Mouse (Mus musculus) kidney, adult 11 months (tissue): ENCODE data around the gene Rims1.

Source experiments
- DNase-seq: peaks from one replicate; pipeline ENCODE4 v3.0.0; 2022

The Rims1 gene

GRCm38 (mm10) chr1:22805726-22806625, at the start of gene Rims1:
Gene Rims1 (minus strand): TSS chr1:22805994.
- DNase-seq, result no peak

DNA sequence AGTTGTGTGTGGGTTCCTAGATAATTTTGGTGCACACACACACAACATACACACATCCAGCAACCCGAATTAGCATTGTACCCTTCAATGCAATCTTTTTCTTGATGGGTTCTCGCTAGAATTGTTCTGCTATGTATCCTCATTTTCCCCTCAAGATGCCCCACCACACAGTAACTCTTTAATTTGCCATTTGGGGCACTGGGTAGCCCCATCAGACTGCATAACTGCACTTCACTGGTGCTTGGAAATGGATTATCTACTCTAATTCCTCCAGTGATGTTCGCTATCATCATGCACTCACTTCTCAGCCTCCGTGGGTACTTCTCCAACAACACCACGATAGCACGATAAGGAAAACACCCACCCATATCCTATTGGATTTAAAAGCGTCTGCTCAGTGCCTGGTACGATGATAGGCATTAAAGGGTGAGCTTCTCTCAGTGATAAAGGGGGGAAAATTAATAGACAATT, 867 bp upstream of the Rims1 start:
- DNase-seq, result no peak

DNA sequence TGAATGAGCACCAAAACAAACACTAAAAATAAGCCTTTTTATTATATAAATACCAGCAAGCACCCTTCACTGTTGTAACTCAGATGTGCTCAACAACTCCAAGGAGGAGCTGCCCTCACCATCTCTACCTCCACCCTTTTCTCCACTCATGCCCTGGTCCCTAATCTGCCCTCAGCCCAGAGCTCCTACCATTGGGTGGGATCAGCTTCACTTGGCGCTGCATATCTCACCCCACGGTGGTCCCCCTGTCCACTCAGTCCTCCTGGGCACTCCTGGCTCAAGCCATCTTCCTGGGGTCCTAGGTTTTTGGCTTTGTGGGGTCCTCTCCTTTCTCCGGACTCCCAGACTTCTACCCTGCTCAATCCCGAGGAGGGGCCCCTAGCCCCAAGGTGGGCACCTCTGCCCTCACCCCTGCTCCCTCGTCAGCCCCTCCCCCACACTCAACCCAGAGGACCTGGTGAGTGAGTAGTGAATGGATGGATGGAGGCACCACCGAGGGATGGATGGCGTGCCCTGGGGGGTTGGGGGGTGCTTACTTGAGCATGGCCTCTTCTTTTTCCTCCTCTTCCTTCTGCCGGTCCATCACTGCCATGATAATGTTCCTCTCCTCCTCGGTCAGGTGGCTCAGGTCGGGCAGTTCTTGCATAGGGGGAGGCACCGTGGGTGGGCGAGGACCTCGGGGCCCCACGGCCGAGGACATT, 619 bp downstream of the Rims1 start:
- no peak for DNase-seq

DNA sequence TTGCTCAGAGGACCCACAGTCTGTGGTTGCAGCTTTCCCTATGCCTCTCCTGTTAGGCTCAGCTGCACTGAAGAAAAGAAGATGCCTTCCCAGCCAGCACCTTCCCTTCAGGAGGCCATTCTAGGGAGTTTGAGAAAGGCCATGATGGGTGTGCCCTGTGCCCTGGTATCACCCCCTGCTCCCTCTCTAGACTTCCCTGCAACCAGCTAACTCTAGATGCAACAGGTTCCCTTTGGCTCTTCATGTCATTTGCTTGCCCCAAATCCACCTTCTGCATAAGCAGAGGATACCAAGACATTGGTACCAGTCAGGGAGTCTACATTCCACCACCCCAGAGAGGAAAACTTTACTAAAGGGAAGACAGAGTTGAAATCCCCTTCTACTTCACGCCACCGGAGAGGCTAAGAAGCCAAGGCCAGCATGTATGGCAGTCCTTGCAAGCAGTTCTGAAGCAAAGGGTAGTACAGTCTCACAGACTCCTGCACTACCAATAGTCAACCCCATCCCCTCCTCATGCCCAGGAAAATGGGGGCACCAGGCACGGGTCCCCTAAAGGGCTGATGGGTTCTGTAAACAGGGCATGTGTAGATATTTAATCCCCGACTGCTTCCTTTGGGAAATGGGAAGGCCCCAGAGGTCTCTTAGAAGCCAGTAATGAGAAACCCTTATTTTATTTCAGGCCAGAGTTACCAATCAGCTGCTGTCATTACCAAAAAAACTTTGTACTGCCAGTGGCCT, 1.5 kb downstream of the Rims1 start:
- no peak for DNase-seq

DNA sequence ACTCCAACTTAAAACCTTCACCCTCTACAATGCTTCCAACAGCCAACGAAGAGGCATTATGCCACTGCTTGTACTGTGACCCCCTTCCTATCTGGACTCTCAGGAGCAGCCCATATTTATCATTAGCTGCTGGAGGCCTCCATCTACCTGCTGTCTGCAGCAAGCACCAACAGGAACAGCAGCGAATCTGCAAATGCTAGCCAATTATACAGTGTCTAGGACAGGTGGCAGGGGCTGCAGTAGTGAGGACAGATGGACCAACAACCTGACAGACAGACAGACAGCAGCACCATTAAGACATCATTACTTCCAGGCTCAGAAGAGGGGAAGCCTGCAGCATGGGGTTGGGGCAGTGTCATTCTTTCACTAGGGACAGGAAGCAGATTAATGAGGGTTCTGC, 2.3 kb downstream of the Rims1 start:
- no peak for DNase-seq

DNA sequence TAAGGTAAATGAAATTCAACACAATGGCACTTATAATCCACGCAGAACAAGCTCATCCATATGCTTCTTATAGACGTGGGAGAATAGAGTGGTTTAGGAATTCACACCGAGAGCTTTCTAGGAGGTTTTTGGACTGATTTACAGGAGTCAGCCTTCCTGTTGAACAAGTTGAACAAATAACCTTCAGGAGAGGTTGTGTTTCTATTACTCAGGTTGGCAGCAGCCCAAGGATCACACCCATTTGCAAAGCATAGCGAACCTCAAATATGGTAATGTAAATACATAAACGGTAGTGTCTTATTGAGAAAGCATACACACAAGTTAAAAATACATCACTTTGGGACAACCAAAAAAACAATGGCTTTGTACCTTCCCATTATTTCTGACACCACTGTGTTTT, 5.5 kb downstream of the Rims1 start:
- no peak for DNase-seq

GRCm38 (mm10) chr1:22797091-22797490, 8.7 kb downstream of the Rims1 start:
- no peak for DNase-seq

- DNase-seq, result no peak
Measured at GRCm38 (mm10) chr1:22789391-22789909, 16.3 kb downstream of the Rims1 start.

GRCm38 (mm10) chr1:22787616-22788015, 18.2 kb downstream of the Rims1 start:
- DNase-seq, result no peak

GRCm38 (mm10) chr1:22770530-22771254, 35.1 kb downstream of the Rims1 start:
- DNase-seq, result no peak

DNA sequence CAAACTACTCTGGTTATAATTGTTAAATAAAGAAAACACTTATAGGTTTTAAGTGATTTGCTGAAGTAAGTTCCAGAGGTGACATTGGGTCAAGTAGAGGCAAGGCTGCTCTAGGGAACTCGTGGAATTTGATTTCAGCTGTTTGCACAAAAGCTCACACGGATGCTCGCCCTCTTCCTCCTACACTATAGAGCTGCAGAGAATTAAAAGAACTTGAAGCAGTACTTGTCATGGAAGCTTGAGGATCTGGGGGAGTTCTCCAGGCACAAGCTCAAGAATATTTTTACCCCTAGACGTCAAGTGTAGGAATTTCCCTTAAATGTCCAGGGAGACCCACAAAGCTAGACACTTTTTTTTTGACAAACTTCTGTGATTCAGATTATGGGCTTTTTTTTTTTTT, 42.4 kb downstream of the Rims1 start:
- DNase-seq, result no peak

GRCm38 (mm10) chr1:22762780-22763179, 43.0 kb downstream of the Rims1 start:
- no peak for DNase-seq

- DNase-seq, result no peak
Measured at GRCm38 (mm10) chr1:22750536-22750935, 55.3 kb downstream of the Rims1 start.

DNA sequence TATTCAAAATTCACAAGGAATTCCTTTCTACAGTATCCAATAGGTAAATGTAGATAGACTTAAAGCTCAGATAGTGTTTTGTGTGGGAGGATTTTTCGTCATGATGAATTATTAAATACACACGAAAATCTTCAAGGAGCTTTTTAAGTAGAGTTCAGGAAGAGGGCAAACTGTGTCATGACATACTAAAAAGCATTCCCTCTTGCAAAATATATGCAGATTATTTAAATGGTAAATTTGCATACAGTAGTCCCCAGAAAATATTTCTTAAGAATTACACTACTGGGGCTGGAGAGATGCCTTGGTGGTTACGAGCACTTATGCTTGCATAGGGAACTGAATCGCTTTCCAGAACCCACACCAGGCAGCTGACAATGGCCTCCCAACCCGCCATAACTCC, 61.1 kb downstream of the Rims1 start:
- no peak for DNase-seq

DNA sequence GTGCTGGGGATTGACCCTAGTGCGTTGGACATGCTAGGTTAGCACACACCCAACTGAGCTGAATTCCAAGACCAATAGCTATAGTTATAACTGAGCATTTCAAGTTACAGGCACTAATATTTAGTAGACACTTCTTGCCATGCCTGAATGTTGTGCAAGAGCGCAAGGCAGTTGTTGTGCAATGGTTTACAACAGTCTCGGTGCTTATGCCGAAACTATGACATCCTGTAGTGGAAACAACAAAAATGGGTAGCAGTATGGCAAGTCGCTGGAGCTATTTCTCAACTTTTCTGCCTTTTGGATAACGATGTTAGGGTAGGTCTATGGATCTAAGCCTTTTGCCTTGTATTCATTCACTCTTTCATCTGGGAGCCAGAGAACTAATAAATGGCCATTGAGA, 68.3 kb downstream of the Rims1 start:
- no peak for DNase-seq

DNA sequence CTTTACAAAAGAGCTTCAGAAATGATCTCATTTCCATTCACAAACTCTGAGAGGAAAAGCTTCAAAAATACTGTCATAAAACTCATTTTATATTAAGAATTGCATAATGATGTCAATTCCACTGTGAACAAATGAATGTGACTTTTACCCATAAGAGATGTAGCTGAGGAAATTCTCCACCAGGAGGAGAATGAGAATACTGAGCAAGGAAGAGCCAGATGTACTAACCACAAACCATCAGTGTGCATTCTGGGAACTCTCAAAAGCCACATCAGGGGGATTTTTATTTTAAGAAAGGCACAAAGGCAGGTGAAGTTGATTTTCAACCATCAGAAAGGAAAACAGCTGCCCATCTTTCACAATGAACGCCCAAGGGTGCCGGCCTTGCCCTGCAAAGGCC, 71.4 kb downstream of the Rims1 start:
- DNase-seq, result no peak

- no peak for DNase-seq
Measured at GRCm38 (mm10) chr1:22733281-22733680, 72.5 kb downstream of the Rims1 start.

GRCm38 (mm10) chr1:22728207-22728606, 77.6 kb downstream of the Rims1 start:
- no peak for DNase-seq

- DNase-seq, result no peak
Measured at GRCm38 (mm10) chr1:22721706-22722105, 84.1 kb downstream of the Rims1 start.

DNA sequence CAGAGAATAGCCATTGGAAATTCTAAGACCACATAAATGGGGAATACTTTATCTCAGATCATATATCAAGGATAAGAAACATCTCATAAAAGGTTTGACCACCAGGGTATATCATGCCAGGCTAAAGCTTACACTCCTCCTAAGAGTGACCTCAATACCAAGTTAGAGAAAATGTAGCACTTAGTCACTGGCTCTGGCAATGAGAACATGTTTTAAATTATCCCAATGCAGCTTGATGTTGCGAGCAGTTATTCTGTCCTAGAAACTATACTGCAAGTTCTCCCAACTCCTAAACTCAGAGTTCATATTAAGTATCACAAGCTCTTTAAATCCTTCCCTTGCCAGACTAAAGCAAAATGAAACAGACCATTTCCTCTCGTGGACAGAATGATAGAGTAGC, 85.1 kb downstream of the Rims1 start:
- no peak for DNase-seq

GRCm38 (mm10) chr1:22709461-22709860, 96.3 kb downstream of the Rims1 start:
- DNase-seq, result no peak

- DNase-seq, result peak; percentile 4
Measured at GRCm38 (mm10) chr1:22695046-22695445, 110.7 kb downstream of the Rims1 start.
